Mouse (Mus musculus): Measurements from ENCODE around the gene Gm5460.

Gene Gm5460

GRCm38 (mm10) chr14:34016381-34016780 lies at the start of gene Gm5460:
Gm5460 (plus strand) TSS chr14:34016758.
- no peak for DNase-seq (ENCODE audit: low spot score in 2 of 2)

- no peak for DNase-seq (ENCODE audit: low spot score in 2 of 2)
These were observed 43.9 kb upstream of the Gm5460 start for GRCm38 (mm10) chr14:33972679-33973078.

GRCm38 (mm10) chr14:33974752-33975151 lies 41.8 kb upstream of the Gm5460 start:
- peak in 1 of 2 experiments; percentile 12 for DNase-seq (ENCODE audit: low spot score in 2 of 2)

GRCm38 (mm10) chr14:33977748-33978147 lies 38.8 kb upstream of the Gm5460 start:
- no peak for DNase-seq (ENCODE audit: low spot score in 2 of 2)

- DNase-seq (ENCODE audit: low spot score in 2 of 2), result no peak
These were observed 37.9 kb upstream of the Gm5460 start, which contains the start of gene Zfp488 for GRCm38 (mm10) chr14:33978604-33979059. Zfp488 (minus strand) TSS chr14:33978764.

- no peak for DNase-seq (ENCODE audit: low spot score in 2 of 2)
These were observed 27.4 kb upstream of the Gm5460 start for GRCm38 (mm10) chr14:33989201-33989600.

GRCm38 (mm10) chr14:33991971-33992370 lies 24.6 kb upstream of the Gm5460 start:
- DNase-seq (ENCODE audit: low spot score in 2 of 2), result no peak

- DNase-seq (ENCODE audit: low spot score in 2 of 2), result no peak
These were observed 23.5 kb upstream of the Gm5460 start for GRCm38 (mm10) chr14:33993051-33993450.

GRCm38 (mm10) chr14:33993521-33994289 lies 22.9 kb upstream of the Gm5460 start:
- DNase-seq (ENCODE audit: low spot score in 2 of 2), result no peak

GRCm38 (mm10) chr14:33997427-33997826 lies 19.1 kb upstream of the Gm5460 start:
- DNase-seq (ENCODE audit: low spot score in 2 of 2), result no peak

GRCm38 (mm10) chr14:34000076-34000475 lies 16.5 kb upstream of the Gm5460 start:
- no peak for DNase-seq (ENCODE audit: low spot score in 2 of 2)

- DNase-seq (ENCODE audit: low spot score in 2 of 2), result no peak
These were observed 15.1 kb upstream of the Gm5460 start for GRCm38 (mm10) chr14:34001445-34001844.

- DNase-seq (ENCODE audit: low spot score in 2 of 2), result no peak
These were observed 14.2 kb upstream of the Gm5460 start for GRCm38 (mm10) chr14:34002358-34002757.

- no peak for DNase-seq (ENCODE audit: low spot score in 2 of 2)
These were observed 1.5 kb upstream of the Gm5460 start, which contains the start of gene Gm30083 for GRCm38 (mm10) chr14:34015063-34015462. Gm30083 (minus strand) TSS chr14:34015182.

GRCm38 (mm10) chr14:34016938-34017337 lies 380 bp downstream of the Gm5460 start:
- no peak for DNase-seq (ENCODE audit: low spot score in 2 of 2)

GRCm38 (mm10) chr14:34026710-34027109 lies 10.2 kb downstream of the Gm5460 start:
- DNase-seq (ENCODE audit: low spot score in 2 of 2), result no peak

GRCm38 (mm10) chr14:34033841-34034610 lies 17.5 kb downstream of the Gm5460 start:
- DNase-seq (ENCODE audit: low spot score in 2 of 2), result no peak

GRCm38 (mm10) chr14:34041241-34041640 lies 24.7 kb downstream of the Gm5460 start:
- DNase-seq (ENCODE audit: low spot score in 2 of 2), result no peak

GRCm38 (mm10) chr14:34043341-34043740 lies 26.8 kb downstream of the Gm5460 start:
- no peak for DNase-seq (ENCODE audit: low spot score in 2 of 2)

GRCm38 (mm10) chr14:34050101-34050779 lies 33.7 kb downstream of the Gm5460 start:
- no peak for DNase-seq (ENCODE audit: low spot score in 2 of 2)

GRCm38 (mm10) chr14:34052516-34052915 lies 36.0 kb downstream of the Gm5460 start, which contains the start of gene Antxrl:
Antxrl (plus strand) TSS chr14:34052707.
- no peak for DNase-seq (ENCODE audit: low spot score in 2 of 2)

- no peak for DNase-seq (ENCODE audit: low spot score in 2 of 2)
These were observed 55.1 kb downstream of the Gm5460 start for GRCm38 (mm10) chr14:34071665-34072064.

All from frontal cortex, postnatal 36 days (tissue).